Mouse (Mus musculus) ES-Bruce4 (cell line): Measurements from ENCODE around the gene 6430628N08Rik.

Experiments used
- CTCF ChIP-seq: IDR thresholded peaks from one replicate; pipeline ENCODE4 v1.8.1; 2011; ENCODE audit warnings: low read depth, low read length
- EP300 ChIP-seq: IDR thresholded peaks from 2 replicates; pipeline ENCODE4 v1.6.1; 2011; ENCODE audit warnings: low read depth, low read length; ENCODE audit not compliant: insufficient read depth

DNA sequence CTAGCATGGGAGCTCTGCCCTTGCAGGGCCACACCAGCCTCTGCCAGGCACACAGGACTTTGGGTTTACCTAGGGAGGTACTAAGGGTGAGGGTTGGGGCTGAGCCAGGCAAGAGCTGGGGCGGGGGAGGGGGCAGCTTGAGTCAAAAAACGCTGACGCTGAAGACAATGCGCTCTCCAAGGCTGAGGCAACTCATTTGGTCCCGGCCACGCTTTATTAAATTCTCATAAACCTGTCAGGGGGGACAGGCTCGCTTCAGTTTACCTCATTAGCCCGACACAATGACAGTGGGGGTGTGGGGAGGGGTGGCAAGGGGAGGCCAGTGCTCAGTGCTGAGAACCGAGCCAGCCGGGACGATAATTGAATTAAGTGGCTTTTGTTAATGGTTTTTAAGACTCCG lies 13.9 kb downstream of the 6430628N08Rik start:
- no peak for TF ChIP-seq CTCF
- TF ChIP-seq EP300 = no peak
